Mouse (Mus musculus): ENCODE results near the gene Sh2d4b.

DNA sequence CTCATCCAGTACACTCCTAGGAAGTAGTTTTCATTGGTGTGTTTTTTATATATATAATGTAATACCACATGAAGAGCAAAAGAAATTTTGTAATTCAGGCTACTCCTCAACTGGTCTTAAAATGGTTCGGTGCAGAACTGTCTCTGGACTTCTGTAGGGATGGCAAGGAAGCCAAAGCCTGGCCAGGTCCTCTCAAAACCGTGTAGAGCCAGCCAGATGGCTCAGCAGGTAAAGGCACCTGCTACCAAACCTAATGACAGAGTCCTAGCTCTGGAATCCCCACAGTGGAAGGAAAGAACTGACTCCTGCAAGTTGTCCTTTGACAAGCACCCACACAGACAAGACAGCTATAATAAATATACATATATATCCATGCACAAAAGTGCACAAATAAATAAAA, 49.4 kb upstream of the Sh2d4b start:
- no peak for TF ChIP-seq POLR2A (IDR thresholded peaks at IDR 0.05; ENCODE audit: borderline replicate concordance, insufficient read depth, low read length)
- no peak for TF ChIP-seq CTCF (IDR thresholded peaks at IDR 0.05; ENCODE audit: borderline replicate concordance, insufficient read depth, low read depth, low read length)
